Mouse (Mus musculus): ENCODE measurements around the gene Tas2r131.
"Not testable (repeated sequence)": the region's sequence is repeated elsewhere in the genome, so short reads cannot be mapped to it uniquely, and the experiment has no call there.

Tas2r131 gene

DNA sequence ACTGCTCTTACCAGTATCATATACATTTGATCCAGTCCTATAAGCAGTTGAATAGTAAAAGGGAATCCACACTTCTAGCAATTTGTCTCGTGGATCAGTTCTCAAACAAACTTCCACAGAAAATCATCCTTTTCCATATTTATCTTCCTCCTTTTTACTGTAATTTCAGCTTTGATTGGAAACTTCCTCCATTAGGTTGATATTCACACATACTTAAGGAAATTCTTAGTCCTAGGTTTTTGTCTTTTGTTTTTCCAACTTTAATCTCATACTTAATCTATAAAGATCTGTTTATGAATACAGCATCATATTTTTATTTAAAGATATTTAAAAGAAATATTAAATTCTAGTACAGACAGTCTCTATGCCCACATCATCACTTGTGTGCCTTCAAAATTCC, at the start of gene Tas2r131:
Tas2r131 (minus strand) TSS at position 101 of the 400 bp plus-strand sequence.
- no peak for DNase-seq (ENCODE audit: low read depth, low spot score)
- Histone ChIP-seq H3K27me3 (ENCODE audit: control insufficient read depth, insufficient read depth, low read length, poor library complexity, severe bottlenecking) (no peaks in the 10 kb centered on the region), H3K36me3 (ENCODE audit: control insufficient read depth, insufficient read depth, low read length, poor library complexity, severe bottlenecking) (no peaks in the 10 kb centered on the region)

DNA sequence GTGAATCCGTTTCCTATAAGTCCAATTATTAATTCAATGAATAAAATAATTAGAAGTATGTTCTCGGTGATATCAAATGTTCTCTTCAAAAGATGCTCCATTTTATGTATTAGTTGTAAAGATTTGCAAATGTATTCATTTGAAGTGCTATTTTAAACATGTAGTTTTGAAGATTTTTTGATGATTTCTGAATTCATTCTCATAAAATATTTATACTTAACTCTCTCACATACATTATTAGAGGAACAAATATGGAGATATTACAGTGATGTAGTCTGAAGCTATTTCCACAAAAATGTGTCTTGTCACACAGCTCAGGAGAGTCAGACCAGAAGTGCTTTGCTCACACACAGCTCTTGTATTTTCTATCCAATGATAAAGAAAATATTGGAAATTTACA, 23.1 kb upstream of the Tas2r131 start, which contains the start of gene Tas2r109:
Tas2r109 (minus strand) TSS at position 101 of the 400 bp plus-strand sequence.
- Histone ChIP-seq H3K27me3 (ENCODE audit: control insufficient read depth, insufficient read depth, low read length, poor library complexity, severe bottlenecking) (no peaks in the 10 kb centered on the region), H3K36me3 (ENCODE audit: control insufficient read depth, insufficient read depth, low read length, poor library complexity, severe bottlenecking) (no peaks in the 10 kb centered on the region)
- no peak for DNase-seq (ENCODE audit: low read depth, low spot score)

DNA sequence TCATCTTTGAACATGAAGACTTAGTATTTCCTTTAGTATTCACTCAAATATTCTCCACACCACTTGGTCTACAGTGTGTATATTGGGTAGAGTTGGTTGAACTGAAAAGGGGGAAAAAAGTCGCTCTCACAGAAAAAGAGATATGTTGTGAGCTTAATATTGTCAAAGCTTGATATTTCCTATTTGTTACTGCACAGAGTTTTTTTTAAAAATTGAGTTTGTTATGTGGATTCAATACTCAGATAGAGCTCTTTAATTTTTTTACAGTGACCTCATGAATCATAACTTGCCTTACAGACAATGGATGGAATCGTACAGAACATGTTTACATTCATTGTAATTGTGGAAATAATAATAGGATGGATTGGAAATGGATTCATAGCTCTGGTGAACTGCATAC, 6.9 kb downstream of the Tas2r131 start, which contains the start of gene Tas2r129:
Tas2r129 (plus strand) TSS at position 301 of the 400 bp plus-strand sequence.
- DNase-seq (ENCODE audit: low read depth, low spot score) = no peak
- no peaks in the 10 kb centered on the region for H3K27me3 ChIP-seq (ENCODE audit: control insufficient read depth, insufficient read depth, low read length, poor library complexity, severe bottlenecking)
- H3K36me3 ChIP-seq (ENCODE audit: control insufficient read depth, insufficient read depth, low read length, poor library complexity, severe bottlenecking) = no peaks in the 10 kb centered on the region

DNA sequence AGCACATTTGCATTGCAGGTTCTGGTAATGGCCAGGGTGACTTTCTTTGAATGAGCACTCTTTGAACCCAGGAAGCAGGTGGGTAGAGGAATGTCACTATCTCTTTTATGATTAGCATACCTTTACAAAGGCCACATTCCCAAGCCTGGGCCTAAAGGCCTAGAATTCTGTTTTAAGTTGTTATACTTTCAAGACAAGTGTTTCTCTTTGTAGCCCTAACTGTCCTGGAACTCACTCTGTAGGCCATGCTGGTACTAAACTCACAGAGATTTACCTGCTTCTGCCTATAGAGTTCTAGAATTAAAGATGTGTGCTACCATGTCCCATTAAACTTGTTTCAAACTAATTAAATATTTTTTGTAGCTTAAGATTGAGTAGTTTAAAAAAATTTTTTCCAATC, 16.3 kb downstream of the Tas2r131 start:
- DNase-seq (ENCODE audit: low read depth, low spot score); H3K36me3 ChIP-seq (ENCODE audit: control insufficient read depth, insufficient read depth, low read length, poor library complexity, severe bottlenecking); H3K27me3 ChIP-seq (ENCODE audit: control insufficient read depth, insufficient read depth, low read length, poor library complexity, severe bottlenecking): not testable (repeated sequence)

DNA sequence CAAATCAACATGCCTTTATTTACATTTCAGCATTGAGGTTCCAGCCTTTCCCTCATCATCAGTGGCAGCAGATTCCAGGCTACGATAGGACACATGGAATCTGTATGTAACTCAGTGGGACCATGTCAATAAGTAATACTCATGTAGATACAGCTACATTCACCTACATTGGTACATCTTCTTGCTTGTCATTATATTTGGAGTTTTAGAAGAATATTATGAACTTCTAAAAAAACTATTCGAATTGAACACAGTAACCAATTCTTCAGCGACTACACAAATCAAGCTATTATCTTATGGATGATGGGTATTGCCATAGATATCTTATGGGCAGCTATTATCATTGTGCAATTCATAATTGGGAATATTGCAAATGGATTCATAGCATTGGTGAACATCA, 48.4 kb downstream of the Tas2r131 start, which contains the start of gene Tas2r125:
Tas2r125 (plus strand) TSS at position 301 of the 400 bp plus-strand sequence.
- Histone ChIP-seq H3K36me3 (ENCODE audit: control insufficient read depth, insufficient read depth, low read length, poor library complexity, severe bottlenecking) (no peaks in the 10 kb centered on the region), H3K27me3 (ENCODE audit: control insufficient read depth, insufficient read depth, low read length, poor library complexity, severe bottlenecking) (no peaks in the 10 kb centered on the region)
- DNase-seq (ENCODE audit: low read depth, low spot score) = no peak
